Mouse (Mus musculus) kidney, adult 2 months (tissue): Measurements from ENCODE around the gene Thy1.

Experiments used
- CTCF ChIP-seq: fragments of 200-500 bp; conservative IDR thresholded peaks from 2 replicates; pipeline ENCODE4 v1.5.1; 2011; ENCODE audit warnings: low read depth, mild to moderate bottlenecking, control low read depth, low read length, moderate library complexity, mixed read lengths; ENCODE audit not compliant: insufficient read depth, insufficient read length
- POLR2A ChIP-seq: fragments of 200-500 bp; IDR thresholded peaks from one replicate; pipeline ENCODE4 v1.6.1; 2011; ENCODE audit warnings: low read depth, low read length, control low read depth

- no peak for TF ChIP-seq POLR2A
- no peak for TF ChIP-seq CTCF
These were observed 32.3 kb upstream of the Thy1 start for GRCm38 (mm10) chr9:44010900-44011299.
